ENCODE assay signal across 13 mouse cellular contexts in the genomic region with DNA sequence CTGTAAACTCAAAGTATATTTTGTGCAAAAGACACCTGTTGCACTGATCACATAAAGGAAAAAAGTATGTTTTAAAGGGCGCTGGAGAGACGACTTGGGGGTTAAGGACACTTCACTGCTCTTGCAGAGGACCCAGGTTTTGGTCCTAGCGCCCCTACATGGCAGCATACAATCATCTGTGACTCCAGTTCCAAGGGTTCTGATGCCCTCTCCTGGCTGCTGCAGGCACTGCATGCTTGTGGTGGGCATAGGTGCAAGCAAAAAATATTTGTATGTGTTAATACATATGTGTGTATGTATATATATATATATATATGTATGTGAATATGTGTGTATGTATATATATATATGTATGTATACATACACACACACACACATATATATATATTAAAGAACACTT.
DNase-seq lines count a peak whose midpoint lies in the region; ATAC-seq and TF ChIP-seq lines count a peak whose summit lies in the region.
"Had no signal": no experiment of that assay in that cellular context is flagged by ENCODE, and none has a peak within 500 bp of the region (broad histone marks: within the 10 kb centered on the region; RNA-seq: fewer than 3 reads in every experiment).

No protein-coding gene starts in this region.

- H3K9ac ChIP-seq in stomach, postnatal 0 days (ENCODE audit: low read length): no peak overlapping the region
- H3K9ac ChIP-seq: embryonic facial prominence, embryonic 13.5 days; forebrain, embryonic 13.5 days had no signal

- intact Hi-C loops in left cerebral cortex, postnatal 10 days (cut with DNase I): no loop called here

- DNase-seq in cerebellum, postnatal 14 days: peak; percentile 28 to 48
- no peak for DNase-seq in cerebellum, postnatal 36 days
- DNase-seq in layer of hippocampus, adult 2 months (ENCODE audit: low spot score in 2 of 2): no peak
- DNase-seq in layer of hippocampus, postnatal 10 days (ENCODE audit: low spot score in 2 of 2): no peak
- no peak for DNase-seq in testis, postnatal 14 days (ENCODE audit: low spot score)
- no peak for DNase-seq in stomach, postnatal 0 days (ENCODE audit: low spot score)
- no peak for DNase-seq in left cerebral cortex, postnatal 10 days (ENCODE audit: extremely low spot score in 1 of 2, low spot score in 2 of 2)
- DNase-seq: cerebellum, adult 9-10 months; heart, postnatal 10 days; right cerebral cortex, postnatal 25 days had no signal

- H3K4me3 ChIP-seq in layer of hippocampus, adult 2 months: no peak overlapping the region
- H3K4me3 ChIP-seq in testis, adult 2 months (ENCODE audit: control insufficient read depth, low read depth, low read length): no peak overlapping the region
- no peak overlapping the region for H3K4me3 ChIP-seq in stomach, postnatal 0 days (ENCODE audit: low read depth, low read length)
- H3K4me3 ChIP-seq: embryonic facial prominence, embryonic 13.5 days; forebrain, embryonic 13.5 days had no signal

- TF ChIP-seq EP300 in stomach, postnatal 0 days (optimal IDR thresholded peaks at IDR 0.05): no peak

- no peak overlapping the region for H3K27ac ChIP-seq in layer of hippocampus, adult 2 months
- H3K27ac ChIP-seq in testis, adult 2 months (ENCODE audit: control insufficient read depth, insufficient read depth, low read depth, low read length): no peak overlapping the region
- no peak overlapping the region for H3K27ac ChIP-seq in stomach, postnatal 0 days (replicated peaks)
- H3K27ac ChIP-seq: embryonic facial prominence, embryonic 13.5 days; forebrain, embryonic 13.5 days had no signal

- no peaks in the 10 kb centered on the region; the same call in 1 of the 2 replicates for H3K4me1 ChIP-seq in testis, adult 2 months (ENCODE audit: control insufficient read depth, insufficient read depth, low read length)
- no peaks in the 10 kb centered on the region for H3K4me1 ChIP-seq in stomach, postnatal 0 days (replicated peaks; ENCODE audit: control insufficient read depth, insufficient read depth)

- WGBS in stomach, postnatal 0 days: 97% methylated on average over 3 of the region's 3 CpGs

- ATAC-seq in stomach, postnatal 0 days (ENCODE audit: low FRiP score, low TSS enrichment): no peak
- ATAC-seq: forebrain, embryonic 13.5 days had no signal

- no peaks in the 10 kb centered on the region for H3K36me3 ChIP-seq in testis, adult 2 months (ENCODE audit: control insufficient read depth, insufficient read depth, low read length)
- no peaks in the 10 kb centered on the region for H3K36me3 ChIP-seq in stomach, postnatal 0 days (ENCODE audit: control insufficient read depth, insufficient read depth, low read length)
- H3K36me3 ChIP-seq: embryonic facial prominence, embryonic 13.5 days had no signal

- peak; percentile 66 for TF ChIP-seq CTCF in layer of hippocampus, adult 2 months (conservative IDR thresholded peaks at IDR 0.05)
- peak; percentile 51; the same call in 1 of the 2 replicates for TF ChIP-seq CTCF in testis, adult 2 months (IDR thresholded peaks at IDR 0.05; ENCODE audit: control insufficient read depth, insufficient read depth, insufficient replicate concordance, low read depth, low read length)
- peak; percentile 57 for TF ChIP-seq CTCF in stomach, postnatal 0 days (IDR thresholded peaks at IDR 0.05; ENCODE audit: low read depth)

- H3K9me3 ChIP-seq in stomach, postnatal 0 days (ENCODE audit: control insufficient read depth, low read length): no peaks in the 10 kb centered on the region
- H3K9me3 ChIP-seq: embryonic facial prominence, embryonic 13.5 days; forebrain, embryonic 13.5 days had no signal

- TF ChIP-seq POLR2A in testis, adult 2 months (IDR thresholded peaks at IDR 0.05; ENCODE audit: control insufficient read depth, low read depth, low read length): no peak

- no peaks in the 10 kb centered on the region for H3K27me3 ChIP-seq in testis, adult 2 months (ENCODE audit: control insufficient read depth, insufficient read depth, low read length)
- H3K27me3 ChIP-seq in stomach, postnatal 0 days (ENCODE audit: control insufficient read depth, insufficient read depth, low read length): no peaks in the 10 kb centered on the region
- H3K27me3 ChIP-seq: embryonic facial prominence, embryonic 13.5 days had no signal

- H3K4me2 ChIP-seq in stomach, postnatal 0 days (replicated peaks; ENCODE audit: low read depth): no peak overlapping the region
- H3K4me2 ChIP-seq: embryonic facial prominence, embryonic 13.5 days; forebrain, embryonic 13.5 days had no signal

Comparison
In these comparisons a context has a peak if more than half of its experiments do, and no peak if none do; other contexts are left out.
1. DNase-seq: peak in cerebellum, postnatal 14 days (2 of 2); none in cerebellum, postnatal 36 days (0 of 2), layer of hippocampus, adult 2 months (0 of 2), layer of hippocampus, postnatal 10 days (0 of 2), testis, postnatal 14 days (single experiment), stomach, postnatal 0 days (single experiment) and left cerebral cortex, postnatal 10 days (0 of 2).
2. Peak in every context shown above with its lines, with median percentiles within 50 percentile points of each other: CTCF ChIP-seq.